Mouse (Mus musculus) erythroblast, embryonic 14.5 days (primary cell): ENCODE measurements around the gene Elk4.

Experiments
- GATA1 ChIP-seq: IDR thresholded peaks from 2 replicates; pipeline ENCODE4 v1.6.1; 2012; ENCODE audit warnings: low read length, inconsistent platforms, mixed read lengths
- TAL1 ChIP-seq: IDR thresholded peaks from 3 replicates; pipeline ENCODE4 v1.6.1; 2012; ENCODE audit warnings: low read length, inconsistent platforms, mixed read lengths

- TF ChIP-seq GATA1, result no peak
- TF ChIP-seq TAL1, result no peak
Measured at GRCm38 (mm10) chr1:131987432-131987831, 20.0 kb upstream of the Elk4 start.
